Mouse (Mus musculus) heart, postnatal 0 days (tissue): ENCODE measurements around the gene Gm7075.

Experiments
- CTCF ChIP-seq: IDR thresholded peaks from 2 replicates; pipeline ENCODE4 v1.5.1; 2016; ENCODE audit warnings: antibody characterized with exemption, control low read depth, low read depth
- EP300 ChIP-seq: IDR thresholded peaks from 2 replicates; pipeline ENCODE4 v1.6.1; 2016; ENCODE audit warnings: antibody characterized with exemption, low read depth

DNA sequence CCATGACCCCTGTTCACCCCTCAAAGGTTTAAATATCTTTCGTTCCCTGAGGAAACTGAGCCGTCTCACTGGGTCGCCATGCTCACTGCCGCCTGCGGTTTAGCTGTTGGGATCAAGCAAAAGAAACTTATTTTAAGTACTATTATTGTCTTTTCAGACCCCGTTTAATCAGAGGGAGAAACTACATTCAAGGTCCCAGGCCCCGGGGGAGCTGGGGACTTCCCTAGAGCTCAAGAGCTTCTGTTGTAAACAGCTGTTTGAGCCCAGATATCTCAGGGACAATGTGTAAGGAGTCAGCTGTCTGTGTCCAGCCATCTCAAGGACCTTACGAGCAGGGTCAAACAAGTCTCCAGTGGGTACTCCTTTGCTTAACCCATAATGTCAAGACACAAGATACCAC, 5.6 kb upstream of the Gm7075 start:
- TF ChIP-seq EP300 (no peak), CTCF (no peak)
